Mouse (Mus musculus) G1E (cell line): Measurements from ENCODE around the gene Gpm6a.

Experiments used
- CTCF ChIP-seq: IDR thresholded peaks from 2 replicates; pipeline ENCODE4 v1.5.1; 2012; ENCODE audit warnings: low read depth, low read length, inconsistent platforms, mixed read lengths
- GATA1 ChIP-seq: IDR thresholded peaks from 2 replicates; pipeline ENCODE4 v1.6.1; 2012; ENCODE audit warnings: borderline replicate concordance, low read length, inconsistent platforms, mixed read lengths
- GATA2 ChIP-seq: IDR thresholded peaks from 2 replicates; pipeline ENCODE4 v1.6.1; 2012; ENCODE audit warnings: low read depth, low read length, inconsistent platforms, borderline replicate concordance
- POLR2AphosphoS5 ChIP-seq: IDR thresholded peaks from 2 replicates; pipeline ENCODE4 v1.6.1; 2012; ENCODE audit warnings: low read depth, low read length, inconsistent platforms; ENCODE audit not compliant: insufficient replicate concordance
- TAL1 ChIP-seq: conservative IDR thresholded peaks from 2 replicates; pipeline ENCODE4 v1.6.1; 2012; ENCODE audit warnings: low read depth, low read length, inconsistent platforms, mixed read lengths

- TF ChIP-seq CTCF: no peak
- TF ChIP-seq GATA1: no peak
- TF ChIP-seq TAL1: no peak
- TF ChIP-seq POLR2AphosphoS5: no peak
- no peak for TF ChIP-seq GATA2
These were observed 2.1 kb downstream of the Gpm6a start for GRCm38 (mm10) chr8:54956787-54957186.
